Mouse (Mus musculus) ES-E14 (cell line): ENCODE data around the gene Ltbp2. TPM values are rescaled to one million over a fixed set of nuclear protein-coding genes. Genes with fewer than 3 reads are reported as not detected.

Experiments
- DNase-seq: peaks from one replicate; pipeline ENCODE4 v3.0.0-alpha.2; 2013; ENCODE audit warnings: low read depth, low spot score
- H3K27ac ChIP-seq: 2 replicates; pipeline ENCODE4 v1.5.1; 2012; ENCODE audit warnings: low read depth, mild to moderate bottlenecking, low read length, moderate library complexity, mixed read lengths; ENCODE audit not compliant: poor library complexity, insufficient read depth, severe bottlenecking
- H3K36me3 ChIP-seq: 2 replicates; pipeline ENCODE4 v1.6.1; 2012; ENCODE audit warnings: mild to moderate bottlenecking, low read length, moderate library complexity, mixed read lengths; ENCODE audit not compliant: control insufficient read depth, poor library complexity, insufficient read depth, severe bottlenecking
- H3K4me1 ChIP-seq, 2 experiments: fragments of 150-350 bp in 1 of 2; sonication (generic) in 1 of 2; 2 replicates each; pipeline ENCODE4 v1.6.1; 2012; ENCODE audit warnings: low read length in 2 of 2, mild to moderate bottlenecking in 1 of 2, mixed read lengths in 1 of 2; ENCODE audit not compliant: control insufficient read depth in 2 of 2, insufficient read depth in 2 of 2, poor library complexity in 1 of 2
- H3K4me3 ChIP-seq, 2 experiments: fragments of 150-350 bp in 1 of 2; sonication (generic) in 1 of 2; 2 replicates each; pipeline ENCODE4 v1.5.1; 2012; ENCODE audit warnings: low read length in 2 of 2, low read depth in 1 of 2, mild to moderate bottlenecking in 1 of 2, mixed read lengths in 1 of 2; ENCODE audit not compliant: insufficient read depth in 1 of 2, poor library complexity in 1 of 2, severe bottlenecking in 1 of 2
- H3K9ac ChIP-seq: 2 replicates; pipeline ENCODE4 v1.6.1; 2012; ENCODE audit warnings: low read depth, mild to moderate bottlenecking, low read length, mixed read lengths; ENCODE audit not compliant: poor library complexity, insufficient read depth, severe bottlenecking
- H3K9me3 ChIP-seq: fragments of 150-350 bp; sonication (generic); 2 replicates; pipeline ENCODE4 v1.6.1; 2012; ENCODE audit warnings: low read depth, mild to moderate bottlenecking, low read length; ENCODE audit not compliant: control insufficient read depth, insufficient read depth
- CHD2 ChIP-seq: IDR thresholded peaks from 2 replicates; pipeline ENCODE4 v1.6.1; 2014; ENCODE audit warnings: mild to moderate bottlenecking, low read depth, low read length, inconsistent platforms
- HCFC1 ChIP-seq: IDR thresholded peaks from 2 replicates; pipeline ENCODE4 v1.6.1; 2012; ENCODE audit warnings: low read length, inconsistent platforms, borderline replicate concordance; ENCODE audit not compliant: insufficient read depth
- MAFK ChIP-seq: IDR thresholded peaks from 2 replicates; pipeline ENCODE4 v1.6.1; 2014; ENCODE audit warnings: mild to moderate bottlenecking, low read depth, low read length, inconsistent platforms; ENCODE audit not compliant: insufficient read depth
- ZC3H11A ChIP-seq: IDR thresholded peaks from 2 replicates; pipeline ENCODE4 v1.6.1; 2012; ENCODE audit warnings: low read depth, mild to moderate bottlenecking, inconsistent platforms, low read length, borderline replicate concordance
- ZNF384 ChIP-seq: IDR thresholded peaks from 2 replicates; pipeline ENCODE4 v1.6.1; 2012; ENCODE audit warnings: low read depth, low read length, inconsistent platforms
- in situ Hi-C, 2 experiments: fragments of 600-800 bp; cut with MboI; formaldehyde crosslinking; loops; one replicate each; pipeline ENCODE4 v1.15.1; 2025; ENCODE audit warnings: low sequenced_read_pairs in 2 of 2, inconsistent platforms in 1 of 2; ENCODE audit not compliant: unreplicated experiment in 2 of 2
- total RNA-seq: library from RNA; depleted of rRNA; stranded (reverse); fragments of 300-350 nt; gene quantifications from 2 replicates; pipeline ENCODE4 v1.2.3, GENCODE M21; 2012

The Ltbp2 gene
- total RNA-seq, 1 experiment, result 1.8 TPM

DNA sequence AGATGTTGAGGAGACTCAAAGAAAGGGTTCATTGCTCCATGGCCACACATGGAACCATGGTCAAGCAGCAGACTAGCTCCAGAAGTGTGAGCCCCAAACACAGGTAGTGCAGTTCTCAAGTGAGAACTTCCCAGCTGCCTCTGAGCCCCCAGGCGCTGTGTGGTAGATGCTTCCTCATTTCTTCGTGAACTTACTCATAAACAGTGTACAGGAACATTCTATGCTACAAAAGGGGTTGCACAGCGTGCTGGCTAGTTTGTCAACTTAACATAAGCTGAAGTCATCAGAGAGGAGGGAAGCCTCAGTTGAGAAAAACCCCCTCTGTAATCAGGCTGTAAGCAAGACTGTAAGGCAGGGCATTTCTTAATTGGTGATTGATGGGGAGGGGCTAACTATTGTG, 73.7 kb downstream of the Ltbp2 start:
- Histone ChIP-seq H3K36me3 (no peaks in the 10 kb centered on the region), H3K4me3 (no peak overlapping the region), H3K27ac (no peak overlapping the region), H3K9me3 (no peaks in the 10 kb centered on the region), H3K4me1 (peaks cover 0 to 9% of the 10 kb centered on the region in 2 experiments; a peak in 2 of 4 replicates), H3K9ac (no peak overlapping the region)
- in situ Hi-C loops, result no loop called here
- DNase-seq, result no peak
- TF ChIP-seq ZC3H11A, result no peak
- TF ChIP-seq MAFK, result no peak
- no peak for TF ChIP-seq HCFC1
- TF ChIP-seq ZNF384, result no peak
- TF ChIP-seq CHD2, result no peak

DNA sequence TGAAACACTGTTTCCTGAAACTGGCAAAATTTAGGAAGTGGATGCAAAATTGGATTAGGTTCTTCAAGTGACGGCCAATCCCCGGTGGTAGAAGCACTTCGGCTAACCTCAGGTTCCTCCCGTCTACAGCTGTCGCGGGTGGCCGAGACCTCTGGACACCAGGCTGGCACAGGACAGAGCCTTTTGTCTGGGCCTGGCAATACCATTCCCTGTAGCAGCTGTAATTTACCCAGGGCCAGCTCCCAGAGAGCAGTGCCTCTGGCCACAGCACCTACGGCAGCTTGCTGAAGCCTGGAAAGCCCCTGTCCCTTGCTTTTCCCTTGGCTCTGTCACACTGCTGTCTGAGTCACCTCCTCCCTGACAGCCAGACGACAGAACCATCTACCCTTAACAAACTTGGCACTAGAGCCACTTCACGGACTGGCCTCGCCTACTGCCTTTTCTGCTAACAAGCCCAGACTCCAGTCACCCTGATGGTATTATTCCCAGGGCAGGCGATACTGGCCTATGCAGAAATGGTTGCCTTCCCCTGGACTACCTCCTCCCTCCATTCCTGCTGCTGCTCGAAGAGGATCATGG, 74.7 kb downstream of the Ltbp2 start:
- Histone ChIP-seq H3K4me1 (peaks cover 0 to 5% of the 10 kb centered on the region in 2 experiments; a peak in 2 of 4 replicates), H3K4me3 (no peak overlapping the region), H3K9me3 (no peaks in the 10 kb centered on the region), H3K27ac (no peak overlapping the region), H3K36me3 (no peaks in the 10 kb centered on the region), H3K9ac (no peak overlapping the region)
- DNase-seq, result no peak
- no peak for TF ChIP-seq MAFK
- TF ChIP-seq ZNF384, result no peak
- TF ChIP-seq CHD2, result no peak
- TF ChIP-seq ZC3H11A, result no peak
- no peak for TF ChIP-seq HCFC1
- in situ Hi-C loops, result no loop called here

GRCm38 (mm10) chr12:84800419-84800818, 75.9 kb downstream of the Ltbp2 start:
- no peak for DNase-seq
- Histone ChIP-seq H3K27ac (no peak overlapping the region), H3K4me3 (no peak overlapping the region), H3K4me1 (peaks cover 0 to 2% of the 10 kb centered on the region in 2 experiments; a peak in 1 of 4 replicates), H3K36me3 (no peaks in the 10 kb centered on the region), H3K9ac (no peak overlapping the region), H3K9me3 (no peaks in the 10 kb centered on the region)
- TF ChIP-seq CHD2, result no peak
- no peak for TF ChIP-seq ZNF384
- no peak for TF ChIP-seq ZC3H11A
- no peak for TF ChIP-seq MAFK
- no peak for TF ChIP-seq HCFC1
- in situ Hi-C loops, result no loop called here

GRCm38 (mm10) chr12:84799086-84799485, 77.2 kb downstream of the Ltbp2 start:
- Histone ChIP-seq H3K9ac (no peak overlapping the region), H3K36me3 (no peaks in the 10 kb centered on the region), H3K4me3 (no peak overlapping the region), H3K9me3 (no peaks in the 10 kb centered on the region), H3K27ac (no peak overlapping the region), H3K4me1 (no peaks in the 10 kb centered on the region)
- no peak for TF ChIP-seq CHD2
- no peak for TF ChIP-seq ZNF384
- TF ChIP-seq MAFK, result no peak
- TF ChIP-seq HCFC1, result no peak
- no peak for TF ChIP-seq ZC3H11A
- no peak for DNase-seq
- in situ Hi-C loops, result no loop called here

- H3K4me1 ChIP-seq, result no peaks in the 10 kb centered on the region
- DNase-seq, result no peak
- TF ChIP-seq HCFC1 (no peak), ZNF384 (no peak), ZC3H11A (no peak), MAFK (no peak), CHD2 (no peak)
- H3K9ac ChIP-seq, result no peak overlapping the region
- H3K36me3 ChIP-seq, result no peaks in the 10 kb centered on the region
- H3K4me3 ChIP-seq, result no peak overlapping the region
- H3K9me3 ChIP-seq, result no peaks in the 10 kb centered on the region
- in situ Hi-C loops, result no loop called here
- no peak overlapping the region for H3K27ac ChIP-seq
Measured at GRCm38 (mm10) chr12:84794647-84795046, 81.7 kb downstream of the Ltbp2 start.
